Mouse (Mus musculus): ENCODE measurements at regions not wholly inside any gene's neighbourhood (a gene's known extent, or its start where the extent isn't known, plus 50 kb on each side); places are given as distances from the start of the nearest gene placed in this dataset.
"Not testable (repeated sequence)": the region's sequence is repeated elsewhere in the genome, so short reads cannot be mapped to it uniquely, and the experiment has no call there.

DNA sequence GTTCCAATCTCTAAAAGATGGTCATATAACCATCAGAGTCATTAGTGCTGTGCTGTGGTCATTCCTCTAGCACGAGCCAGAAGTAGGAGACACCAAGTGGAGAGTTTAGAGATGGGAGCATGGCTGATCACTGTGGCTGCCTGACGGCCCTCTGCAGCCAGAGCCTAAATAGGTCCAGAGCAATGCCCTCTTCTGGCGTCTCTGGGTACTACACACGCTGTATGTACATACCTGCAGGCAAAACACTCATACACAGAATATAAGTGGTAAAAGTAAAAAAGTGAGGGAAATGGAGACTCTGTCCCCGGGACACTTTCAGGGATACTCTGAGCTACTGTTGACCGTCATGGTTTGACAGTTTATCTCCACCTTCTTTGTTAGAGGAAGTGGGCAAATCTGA, 91.4 kb downstream of the Gm21738 start:
- no peak for DNase-seq (ENCODE audit: low read depth)

DNA sequence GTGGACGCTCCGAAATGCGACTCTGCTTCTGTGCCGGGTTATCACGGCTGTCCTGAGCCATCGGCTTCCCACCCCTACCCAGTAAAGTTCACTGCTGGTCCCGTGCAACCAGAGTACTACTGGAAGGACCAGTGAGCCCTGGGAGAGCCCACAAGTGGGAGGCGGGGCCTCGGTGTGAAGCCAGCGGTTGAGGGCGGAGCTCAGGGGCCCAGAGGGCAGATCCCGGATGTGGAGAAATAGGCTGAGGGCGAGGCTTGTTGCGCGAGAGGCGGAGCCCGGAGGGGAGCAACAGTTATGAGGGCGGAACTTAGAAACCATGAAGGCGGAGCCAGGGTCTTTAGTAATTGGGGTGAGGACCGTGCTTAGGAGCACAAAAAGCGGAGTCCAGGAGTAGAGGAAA, 107.1 kb downstream of the Gm21738 start:
- DNase-seq (ENCODE audit: low read depth): no peak

DNA sequence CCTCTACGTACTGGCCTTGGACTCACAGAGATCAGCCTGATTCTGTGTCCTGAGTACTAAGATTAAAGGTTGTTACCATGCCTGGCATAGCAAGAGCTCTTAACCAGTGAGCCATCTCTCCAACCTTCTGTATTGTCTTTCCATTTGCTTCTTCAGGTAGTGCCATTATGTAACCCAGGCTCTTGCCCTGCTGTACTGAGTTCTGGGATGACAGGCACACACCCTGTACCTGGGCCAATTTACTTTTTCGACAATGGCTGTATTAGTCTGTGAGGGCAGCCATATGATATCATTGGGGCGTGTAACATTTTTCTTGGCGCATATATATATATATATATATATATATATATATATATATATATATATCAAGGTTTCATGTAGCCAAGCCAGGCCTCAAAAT, 115.9 kb downstream of the Gm21738 start:
- DNase-seq (ENCODE audit: low read depth): not testable (repeated sequence)

DNA sequence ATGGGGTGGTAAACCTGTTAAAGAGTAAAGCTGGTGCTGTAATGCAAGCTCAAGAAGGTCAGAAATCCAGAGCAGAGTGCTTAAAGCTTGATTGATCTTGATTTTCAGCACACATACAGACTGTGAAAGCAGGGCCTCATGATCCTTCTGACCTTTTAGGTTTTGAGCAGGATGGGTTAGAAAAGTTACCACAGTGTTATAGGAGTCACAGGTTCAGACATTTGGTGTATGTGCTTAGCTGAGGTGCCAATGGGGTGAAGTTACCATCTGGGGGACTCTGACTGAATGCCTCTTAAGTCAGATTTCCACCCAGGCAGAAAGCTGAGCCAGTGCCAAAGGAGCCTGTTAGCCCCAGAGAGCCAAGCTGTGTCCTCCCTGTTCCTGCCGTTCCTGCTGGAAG, 139.6 kb downstream of the Gm21738 start:
- no peak for DNase-seq (ENCODE audit: low read depth)

DNA sequence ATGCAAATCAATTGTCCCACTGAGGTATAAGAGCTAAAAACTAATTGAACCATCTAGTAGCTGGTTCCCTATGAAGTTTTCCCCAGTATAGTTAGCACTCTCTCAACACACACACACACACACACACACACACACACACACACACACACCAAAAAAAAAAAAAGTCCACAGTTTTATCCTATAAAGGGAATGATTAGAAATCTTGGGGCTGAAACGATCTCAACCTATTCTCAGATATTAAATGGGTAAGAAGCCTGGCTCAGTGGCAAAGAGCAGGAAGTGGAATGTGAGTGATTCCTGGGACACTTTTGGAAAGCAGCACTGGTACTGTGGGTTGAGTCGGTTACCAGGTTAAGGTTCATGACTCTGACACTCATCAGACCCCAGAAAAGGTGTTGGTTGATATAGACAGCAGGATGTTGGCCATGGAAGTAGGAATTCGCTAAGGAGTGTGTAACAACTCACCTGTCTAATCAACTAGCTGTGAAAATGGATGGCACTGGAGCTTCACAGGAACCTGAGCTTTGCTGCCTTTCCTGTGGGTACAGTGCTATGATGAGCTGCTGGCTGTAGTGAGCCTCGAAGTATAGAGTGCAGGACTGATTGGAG, 140.8 kb downstream of the Gm21738 start:
- DNase-seq (ENCODE audit: low read depth): peak; percentile 92
